Mouse (Mus musculus) cerebellum, adult 18-20 months (tissue): Measurements from ENCODE around the gene Gm20388.

Source experiments
- DNase-seq, 2 experiments: peaks; one replicate each; pipeline ENCODE4 v3.0.0; 2021

Gene Gm20388

GRCm38 (mm10) chr8:122288344-122288743, 2377.7 kb downstream of the Gm20388 start:
- no peak for DNase-seq

DNA sequence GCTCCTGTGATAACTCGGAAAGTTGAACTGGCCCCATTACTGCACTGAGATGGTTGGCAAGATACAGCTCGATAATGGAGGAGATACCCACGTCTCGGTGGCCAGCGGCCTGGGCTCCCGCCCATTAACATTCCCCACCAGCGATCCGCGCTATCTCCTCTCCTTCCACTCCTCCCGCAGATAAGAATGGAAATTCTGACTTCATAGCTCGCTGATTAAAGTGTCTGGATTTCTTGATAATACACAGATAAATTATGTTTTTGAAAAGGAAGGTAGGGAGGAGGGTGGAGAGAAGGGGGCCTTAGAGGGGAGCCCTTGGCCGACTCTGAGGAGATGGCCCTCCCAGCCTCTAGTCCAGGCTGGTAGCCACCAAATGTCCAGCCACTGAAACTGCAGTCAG, 2380.4 kb downstream of the Gm20388 start:
- no peak for DNase-seq

GRCm38 (mm10) chr8:122291549-122291948, 2380.9 kb downstream of the Gm20388 start:
- DNase-seq: no peak

DNA sequence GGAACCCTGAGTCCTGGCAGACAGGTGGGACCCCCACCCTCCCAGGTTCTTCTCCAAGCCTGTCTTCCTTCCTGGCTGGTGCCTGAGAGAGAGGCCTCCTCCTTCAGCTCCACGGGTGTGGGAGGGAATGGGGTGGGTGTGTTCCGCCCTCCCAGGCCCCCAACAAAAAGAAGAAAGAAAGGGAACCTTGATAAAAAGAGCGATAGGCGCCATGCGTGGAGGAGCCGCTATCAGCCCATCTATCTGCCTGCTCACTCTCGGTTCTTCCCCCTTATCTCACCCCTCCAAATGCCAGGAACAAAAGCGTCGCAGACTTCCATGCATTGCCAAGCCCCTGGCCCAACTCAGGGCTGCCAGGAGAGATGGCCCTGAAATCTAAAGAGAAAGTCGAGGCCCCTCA, 2382.8 kb downstream of the Gm20388 start:
- DNase-seq: no peak

- peak in 1 of 2 experiments; percentile 27 for DNase-seq
These were observed 2383.6 kb downstream of the Gm20388 start for GRCm38 (mm10) chr8:122294273-122294683.

GRCm38 (mm10) chr8:122295389-122295788, 2384.7 kb downstream of the Gm20388 start:
- no peak for DNase-seq

DNA sequence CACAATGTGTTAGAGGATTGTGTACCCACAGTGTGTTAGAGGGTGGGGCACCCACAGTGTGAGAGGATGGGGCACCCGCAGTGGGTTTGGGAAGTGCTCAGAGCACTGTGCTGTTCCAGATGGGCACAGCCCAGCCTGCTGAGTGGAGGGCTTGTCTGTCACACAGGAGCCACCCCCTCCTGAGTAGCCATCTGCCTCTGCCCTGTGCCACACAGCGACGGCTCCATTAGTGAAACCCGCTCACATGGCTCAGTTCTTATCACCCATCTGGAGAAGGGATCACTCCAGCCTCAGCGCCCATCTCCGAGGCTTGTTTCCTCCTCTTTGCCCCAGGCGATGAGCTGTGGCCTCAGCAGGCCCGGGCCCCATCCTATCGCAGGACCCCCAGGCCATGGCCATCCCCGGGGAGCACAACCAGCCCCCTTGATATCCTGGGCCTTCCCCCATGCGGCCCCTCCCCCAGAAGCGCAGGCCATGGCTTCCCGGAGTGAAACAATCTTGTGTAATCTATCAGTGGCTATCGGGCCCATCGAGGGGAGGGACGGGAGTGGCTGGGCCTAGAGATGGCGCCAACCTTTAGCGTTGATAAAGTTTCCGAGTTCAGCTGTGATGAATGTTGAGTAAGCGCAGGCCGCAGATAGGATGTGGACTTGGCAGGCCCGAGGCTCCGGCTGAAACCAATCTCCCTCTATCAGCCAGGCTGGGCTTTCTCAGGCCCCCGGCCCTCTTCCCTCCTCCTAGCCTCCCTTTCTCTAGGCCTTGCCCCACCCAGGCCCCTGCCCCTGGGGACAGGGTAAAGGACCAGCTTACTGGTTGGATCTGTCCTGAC, 2385.7 kb downstream of the Gm20388 start:
- peak; percentile 72 to 80 for DNase-seq

DNA sequence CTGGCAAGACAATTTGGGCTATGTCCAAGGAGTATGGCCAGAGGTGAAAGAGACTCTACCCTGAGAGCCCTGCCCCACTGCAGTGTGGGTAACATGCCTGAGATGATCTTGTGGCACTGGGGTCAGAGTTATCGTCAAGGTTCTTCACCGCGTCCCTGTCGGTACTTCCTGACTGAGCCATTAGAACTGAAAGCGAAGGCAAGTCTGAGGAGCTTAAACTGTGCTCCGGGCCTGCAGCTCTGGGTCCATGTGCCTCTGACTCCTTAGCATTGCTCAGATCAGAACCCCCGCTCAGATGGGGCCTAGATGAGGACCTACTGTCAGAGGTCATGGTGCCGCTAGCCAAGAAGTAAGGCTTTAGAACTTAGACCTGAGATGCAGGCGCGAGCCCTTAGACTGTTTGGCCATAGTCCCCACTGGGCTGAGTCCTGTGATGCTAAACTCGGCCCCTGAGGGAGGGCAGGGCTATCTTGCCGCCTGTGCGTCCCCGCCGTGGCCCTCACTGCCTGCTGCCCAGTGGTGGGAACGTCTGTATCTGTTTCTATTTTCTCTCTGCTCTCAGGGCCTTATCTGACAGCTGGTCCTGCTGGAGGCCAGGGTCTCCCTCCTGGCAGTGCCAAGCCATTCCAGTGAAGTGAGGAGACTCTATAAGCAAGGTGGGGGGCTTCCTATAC, 2389.1 kb downstream of the Gm20388 start:
- DNase-seq: no peak

- no peak for DNase-seq
These were observed 2390.4 kb downstream of the Gm20388 start for GRCm38 (mm10) chr8:122301081-122301480.

DNA sequence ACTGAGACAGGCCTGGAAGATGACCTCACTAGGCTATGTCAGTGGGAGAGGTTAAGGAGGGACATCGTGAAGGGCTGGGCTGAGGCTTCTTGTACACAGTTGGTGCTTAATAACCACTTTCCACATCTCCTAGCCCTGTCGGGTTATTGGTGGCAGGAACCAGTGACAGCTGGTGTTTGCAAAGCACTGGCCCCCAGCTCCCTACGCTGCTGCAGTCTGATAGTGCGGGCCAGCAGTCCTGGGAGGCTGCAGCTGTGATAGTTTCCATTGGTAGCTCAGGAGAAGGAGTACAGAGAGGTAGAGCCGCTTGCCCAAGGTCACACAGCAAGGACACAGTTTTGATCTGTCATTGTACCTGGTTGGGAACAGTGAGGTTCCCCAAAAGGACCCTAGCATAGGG, 2391.2 kb downstream of the Gm20388 start:
- DNase-seq: no peak

DNA sequence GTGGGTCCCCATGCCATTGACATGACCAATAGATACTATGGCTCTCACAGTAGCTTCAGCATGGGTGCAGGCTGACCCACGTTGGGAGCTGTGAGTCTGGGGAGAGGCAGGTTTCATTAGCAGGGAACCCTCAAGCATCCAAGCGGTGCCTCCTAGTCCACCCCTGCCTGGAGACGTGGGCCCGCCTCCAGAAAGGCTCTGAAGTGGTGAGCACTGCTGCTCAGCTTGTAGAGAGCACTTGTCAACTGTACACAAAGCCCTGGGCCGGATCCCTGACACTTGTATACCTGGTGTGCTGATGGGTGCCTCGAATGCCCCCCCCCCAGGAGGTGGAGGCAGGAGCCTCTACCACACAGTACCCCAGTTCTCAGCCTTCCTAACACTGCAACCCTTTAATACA, 2392.8 kb downstream of the Gm20388 start:
- no peak for DNase-seq

- no peak for DNase-seq
These were observed 2393.4 kb downstream of the Gm20388 start for GRCm38 (mm10) chr8:122304058-122304457.

DNA sequence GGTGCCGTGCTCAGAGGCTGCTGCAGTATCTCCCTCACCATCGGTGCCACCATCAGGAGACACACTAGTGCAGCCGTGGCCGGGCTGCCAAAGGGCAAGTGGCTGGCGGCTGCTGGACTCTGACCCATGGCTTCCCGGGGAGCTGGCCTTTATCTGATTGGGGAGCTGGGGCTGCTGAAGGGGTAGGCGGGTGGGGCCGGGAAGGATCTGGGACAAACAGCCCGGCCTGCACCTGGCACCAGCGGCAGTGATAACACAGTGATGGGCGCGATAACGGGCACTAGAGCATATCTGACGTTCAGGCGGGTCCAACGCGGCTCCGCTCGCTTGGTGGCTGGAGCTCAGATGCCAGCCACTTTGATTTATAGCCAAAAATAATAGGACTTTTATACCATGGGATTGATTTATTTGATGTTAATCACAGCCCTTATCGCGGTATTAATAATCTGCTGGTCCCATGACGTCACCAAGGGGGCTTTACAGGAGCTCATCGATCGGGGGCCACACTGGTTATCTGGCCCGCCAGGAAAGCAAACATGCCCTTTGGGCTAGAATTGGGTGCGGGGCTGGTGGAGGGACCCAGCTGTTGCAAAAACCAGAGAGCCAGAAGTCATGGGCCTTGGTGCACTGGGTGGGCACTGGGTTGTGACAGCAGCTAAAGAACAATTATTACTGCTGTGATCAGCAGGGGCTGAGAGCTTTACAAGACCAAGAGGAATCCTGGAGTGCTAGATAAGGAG, 2396.2 kb downstream of the Gm20388 start:
- no peak for DNase-seq

DNA sequence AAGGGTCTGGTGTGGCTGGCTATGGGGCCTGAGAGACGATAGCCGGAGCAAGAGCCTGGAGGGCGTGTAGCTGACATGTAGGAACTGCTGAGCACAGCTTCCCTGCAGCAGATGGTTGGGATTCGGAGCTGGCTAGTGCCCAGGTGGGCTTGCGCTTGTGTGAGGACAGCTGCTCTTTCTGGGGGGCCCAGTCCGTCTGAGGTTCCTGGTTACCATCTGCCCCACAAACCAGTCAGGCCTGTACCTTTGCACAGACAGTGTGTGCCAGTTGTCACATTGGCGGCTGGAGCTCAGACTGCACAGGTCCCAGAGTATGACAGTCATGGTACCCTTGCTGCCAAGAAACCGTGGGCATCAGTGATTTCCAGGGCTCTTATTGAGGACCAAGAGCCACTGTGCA, 2397.2 kb downstream of the Gm20388 start:
- peak; percentile 32 to 40 for DNase-seq

DNA sequence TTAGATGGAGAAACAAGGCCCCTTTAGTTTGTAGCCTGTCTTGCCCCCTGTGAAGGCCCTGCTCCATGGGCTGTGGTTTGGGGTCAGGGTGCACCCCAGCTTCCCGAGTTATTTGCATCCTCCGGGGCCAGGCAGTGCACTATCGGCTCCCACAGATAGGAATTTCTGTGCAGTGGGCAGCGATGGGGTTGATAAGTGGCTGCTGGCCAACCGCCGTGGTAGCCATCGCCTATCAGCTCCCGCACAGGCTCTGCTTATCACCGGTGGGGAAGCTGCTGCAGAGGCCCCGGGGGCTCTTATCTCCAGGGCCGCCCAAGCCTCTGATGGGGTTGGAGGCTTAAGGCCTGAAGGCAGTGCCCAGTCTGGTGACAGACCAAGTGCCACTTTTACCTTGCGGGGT, 2398.6 kb downstream of the Gm20388 start:
- DNase-seq: no peak

- DNase-seq: no peak
These were observed 2400.5 kb downstream of the Gm20388 start for GRCm38 (mm10) chr8:122311115-122311514.

- no peak for DNase-seq
These were observed 2401.9 kb downstream of the Gm20388 start for GRCm38 (mm10) chr8:122312553-122312952.

DNA sequence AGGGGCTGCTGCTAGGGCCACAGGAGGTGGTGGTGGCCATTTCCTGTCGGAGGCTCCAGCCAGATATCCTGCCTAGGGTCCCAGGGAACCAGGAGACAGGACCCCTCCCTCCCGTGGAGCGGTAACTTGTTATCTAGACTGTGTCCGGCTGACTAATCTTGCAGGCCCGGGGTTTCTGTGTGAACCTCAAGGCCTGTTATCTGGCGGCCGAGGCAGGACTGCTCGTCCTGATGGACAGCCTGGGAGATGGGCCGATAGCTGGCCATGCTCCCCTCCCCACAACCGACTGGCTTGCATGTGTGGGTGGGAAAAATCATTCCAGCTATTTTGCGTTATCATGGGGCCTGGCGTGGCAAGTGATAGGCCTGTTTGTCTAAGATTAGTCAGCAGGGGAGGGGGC, 2402.7 kb downstream of the Gm20388 start:
- DNase-seq: no peak

- no peak for DNase-seq
These were observed 2404.4 kb downstream of the Gm20388 start for GRCm38 (mm10) chr8:122314899-122315496.

- no peak for DNase-seq
These were observed 2405.8 kb downstream of the Gm20388 start for GRCm38 (mm10) chr8:122316402-122316801.

DNA sequence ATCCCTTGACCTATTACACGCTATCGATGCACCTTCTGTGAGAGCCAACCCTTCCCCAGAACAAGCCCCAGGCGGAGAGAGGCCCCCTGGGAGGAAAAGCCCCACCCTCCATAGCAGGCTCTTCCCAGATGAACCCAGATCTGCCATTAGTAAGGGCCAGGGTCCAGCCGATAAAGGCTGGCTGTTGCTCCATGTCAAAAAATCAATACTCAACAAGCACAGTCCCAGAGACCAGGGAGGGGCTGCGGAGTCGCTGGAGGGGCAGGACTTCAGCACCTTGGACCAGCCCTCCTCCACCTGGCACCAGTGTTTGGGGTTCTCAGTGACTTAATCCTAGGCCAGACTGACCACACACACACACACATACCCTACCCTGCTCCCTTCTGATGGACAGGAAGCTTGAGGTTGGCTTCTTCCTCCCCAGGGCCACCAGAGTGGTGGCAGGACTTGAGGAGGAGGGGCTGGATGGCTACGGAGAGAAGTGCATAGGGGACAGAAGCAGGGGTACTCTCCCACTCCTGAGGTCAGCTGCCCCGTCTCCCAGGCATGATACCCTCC, 2407.4 kb downstream of the Gm20388 start:
- no peak for DNase-seq

- no peak for DNase-seq
These were observed 2408.5 kb downstream of the Gm20388 start for GRCm38 (mm10) chr8:122319045-122319707.
